Mouse (Mus musculus) layer of hippocampus, adult 2 months (tissue): ENCODE data around the gene Spdef. TPM values are rescaled to one million over a fixed set of nuclear protein-coding genes. Genes with fewer than 3 reads are reported as not detected.

Experiments used
- DNase-seq, 2 experiments: peaks; one replicate each; pipeline ENCODE4 v3.0.0; 2022; ENCODE audit warnings: low spot score in 2 of 2
- H3K27ac ChIP-seq: fragments of 200-600 bp; 2 replicates; pipeline ENCODE4 v1.8.1; 2022
- H3K4me3 ChIP-seq: fragments of 200-600 bp; 2 replicates; pipeline ENCODE4 v1.8.1; 2022; ENCODE audit warnings: mild to moderate bottlenecking
- CTCF ChIP-seq: fragments of 200-600 bp; conservative IDR thresholded peaks from 2 replicates; pipeline ENCODE4 v1.8.1; 2022; ENCODE audit warnings: antibody characterized with exemption, mild to moderate bottlenecking, moderate library complexity
- total RNA-seq, 2 experiments: library from RNA; stranded (reverse); gene quantifications; 2 replicates each; pipeline ENCODE4 v1.2.3; 2021

Spdef gene
- total RNA-seq, 2 experiments from 2014 or later: 0.59 to 0.61 TPM

GRCm38 (mm10) chr17:27750451-27750942 is 21.7 kb upstream of the Spdef start:
- TF ChIP-seq CTCF: no peak
- peak overlapping the region; percentile 79 for H3K27ac ChIP-seq

GRCm38 (mm10) chr17:27748123-27748522 is 19.4 kb upstream of the Spdef start:
- Histone ChIP-seq H3K4me3 (no peak overlapping the region), H3K27ac (no peak overlapping the region)
- TF ChIP-seq CTCF: no peak
- no peak for DNase-seq

More at GRCm38 (mm10) chr17:27750451-27750942, 21.7 kb upstream of the Spdef start:
- no peak overlapping the region for H3K4me3 ChIP-seq
- DNase-seq: no peak

- Histone ChIP-seq H3K27ac (no peak overlapping the region), H3K4me3 (no peak overlapping the region)
- DNase-seq: no peak
- TF ChIP-seq CTCF: no peak
Observed at GRCm38 (mm10) chr17:27746446-27746845, 17.7 kb upstream of the Spdef start.

- no peak overlapping the region for H3K27ac ChIP-seq
- no peak for DNase-seq
- TF ChIP-seq CTCF: no peak
- H3K4me3 ChIP-seq: no peak overlapping the region
Observed at GRCm38 (mm10) chr17:27740961-27741360, 12.2 kb upstream of the Spdef start.

- Histone ChIP-seq H3K27ac (peak overlapping the region; percentile 60; the same call in 1 of the 2 replicates), H3K4me3 (no peak overlapping the region)
- no peak for TF ChIP-seq CTCF
- no peak for DNase-seq
Observed at GRCm38 (mm10) chr17:27734344-27735073, 5.8 kb upstream of the Spdef start.

GRCm38 (mm10) chr17:27732694-27733093 is 3.9 kb upstream of the Spdef start:
- no peak for TF ChIP-seq CTCF
- H3K4me3 ChIP-seq: no peak overlapping the region
- no peak overlapping the region for H3K27ac ChIP-seq
- DNase-seq: no peak

GRCm38 (mm10) chr17:27732152-27732551 is 3.4 kb upstream of the Spdef start:
- no peak for TF ChIP-seq CTCF
- DNase-seq: no peak
- no peak overlapping the region for H3K4me3 ChIP-seq
- H3K27ac ChIP-seq: no peak overlapping the region

- Histone ChIP-seq H3K27ac (no peak overlapping the region), H3K4me3 (no peak overlapping the region)
- no peak for TF ChIP-seq CTCF
- DNase-seq: no peak
Observed at GRCm38 (mm10) chr17:27726527-27726926, 2.2 kb downstream of the Spdef start.

- DNase-seq: no peak
- no peak for TF ChIP-seq CTCF
- H3K27ac ChIP-seq: no peak overlapping the region
Observed at GRCm38 (mm10) chr17:27725412-27725811, 3.3 kb downstream of the Spdef start.

GRCm38 (mm10) chr17:27725011-27725410 is 3.7 kb downstream of the Spdef start:
- no peak overlapping the region for H3K4me3 ChIP-seq
- H3K27ac ChIP-seq: no peak overlapping the region
- DNase-seq: no peak
- no peak for TF ChIP-seq CTCF

More at GRCm38 (mm10) chr17:27725412-27725811, 3.3 kb downstream of the Spdef start:
- no peak overlapping the region for H3K4me3 ChIP-seq

GRCm38 (mm10) chr17:27724327-27724726 is 4.4 kb downstream of the Spdef start:
- Histone ChIP-seq H3K27ac (no peak overlapping the region), H3K4me3 (no peak overlapping the region)
- no peak for TF ChIP-seq CTCF
- no peak for DNase-seq

GRCm38 (mm10) chr17:27721125-27721664 is 7.6 kb downstream of the Spdef start:
- no peak for DNase-seq
- Histone ChIP-seq H3K27ac (no peak overlapping the region), H3K4me3 (no peak overlapping the region)
- no peak for TF ChIP-seq CTCF

GRCm38 (mm10) chr17:27720326-27720725 is 8.4 kb downstream of the Spdef start:
- Histone ChIP-seq H3K4me3 (no peak overlapping the region), H3K27ac (no peak overlapping the region)
- no peak for DNase-seq
- no peak for TF ChIP-seq CTCF

- DNase-seq: no peak
- no peak overlapping the region for H3K4me3 ChIP-seq
- TF ChIP-seq CTCF: no peak
- H3K27ac ChIP-seq: no peak overlapping the region
Observed at GRCm38 (mm10) chr17:27719663-27720062, 9.1 kb downstream of the Spdef start.
